Mouse (Mus musculus): Measurements from ENCODE around the gene Zcchc7.

- TF ChIP-seq POLR2A (IDR thresholded peaks at IDR 0.05; ENCODE audit: insufficient read depth, low read length) (no peak), CTCF (IDR thresholded peaks at IDR 0.05; ENCODE audit: low read depth, low read length) (no peak)
These were observed 15.2 kb upstream of the Zcchc7 start for GRCm38 (mm10) chr4:44740471-44740870.

Data from ES-Bruce4 (cell line).